Mouse (Mus musculus): ENCODE data around the gene Parvb.

GRCm38 (mm10) chr15:84251227-84251626 lies 19.4 kb downstream of the Parvb start:
- TF ChIP-seq NELFE (IDR thresholded peaks at IDR 0.05; ENCODE audit: low read depth, low read length): no peak
- no peak for TF ChIP-seq POLR2A (IDR thresholded peaks at IDR 0.05; ENCODE audit: control insufficient read depth in 1 of 2, insufficient read depth in 1 of 2, low read depth in 1 of 2, low read length in 2 of 2, poor library complexity in 1 of 2)
- TF ChIP-seq MAFK (IDR thresholded peaks at IDR 0.05; ENCODE audit: borderline replicate concordance, low read depth, low read length): no peak
- TF ChIP-seq EP300 (IDR thresholded peaks at IDR 0.05; ENCODE audit: low read depth in 1 of 2, low read length in 2 of 2): no peak
- TF ChIP-seq USF1 (IDR thresholded peaks at IDR 0.05; ENCODE audit: low read depth, low read length): no peak
- TF ChIP-seq HCFC1 (IDR thresholded peaks at IDR 0.05; ENCODE audit: low read depth, low read length): no peak
- no peak for TF ChIP-seq SMC3 (IDR thresholded peaks at IDR 0.05; ENCODE audit: low read depth, low read length)

All from MEL (cell line).